Mouse (Mus musculus) 3134 (cell line): Measurements from ENCODE around the gene Zdhhc16.
A peak's percentile ranks its signal among the peaks of the same experiment; 100 is the strongest.

Source experiments
- DNase-seq: peaks from one replicate; pipeline ENCODE4 v3.0.0-alpha.2; 2011; ENCODE audit warnings: low spot score; ENCODE audit not compliant: insufficient read length; ENCODE audit errors: extremely low read depth

Zdhhc16 gene

GRCm38 (mm10) chr19:41933179-41934086, at the start of gene Zdhhc16, which contains the start of gene Exosc1:
Gene Zdhhc16, plus strand, starts transcription at chr19:41933480.
Gene Exosc1, minus strand, starts transcription at chr19:41933423.
- peak; percentile 94 for DNase-seq

GRCm38 (mm10) chr19:41883882-41884281, 49.4 kb upstream of the Zdhhc16 start:
- DNase-seq: no peak

DNA sequence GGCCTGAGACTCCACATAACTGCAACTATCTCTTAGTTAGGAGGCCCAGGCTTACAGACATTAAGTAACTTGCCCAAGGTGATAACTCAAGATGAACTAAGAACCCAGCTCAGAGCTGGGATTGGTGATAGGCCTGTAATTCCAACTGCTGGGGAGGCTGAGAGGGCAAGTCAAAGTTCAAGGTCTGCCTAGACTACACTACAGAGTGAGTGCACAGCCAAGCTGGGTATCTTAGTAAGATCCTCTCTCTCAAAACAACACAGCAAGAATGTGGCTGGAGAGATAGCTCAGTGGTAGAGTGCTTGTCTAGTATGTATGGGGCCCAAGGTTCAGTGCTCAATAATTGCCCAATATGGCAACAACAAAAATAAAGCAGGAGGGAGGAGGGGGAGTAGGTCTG, 45.1 kb upstream of the Zdhhc16 start:
- DNase-seq: no peak

- no peak for DNase-seq
Observed at GRCm38 (mm10) chr19:41894959-41895358, 38.3 kb upstream of the Zdhhc16 start.

DNA sequence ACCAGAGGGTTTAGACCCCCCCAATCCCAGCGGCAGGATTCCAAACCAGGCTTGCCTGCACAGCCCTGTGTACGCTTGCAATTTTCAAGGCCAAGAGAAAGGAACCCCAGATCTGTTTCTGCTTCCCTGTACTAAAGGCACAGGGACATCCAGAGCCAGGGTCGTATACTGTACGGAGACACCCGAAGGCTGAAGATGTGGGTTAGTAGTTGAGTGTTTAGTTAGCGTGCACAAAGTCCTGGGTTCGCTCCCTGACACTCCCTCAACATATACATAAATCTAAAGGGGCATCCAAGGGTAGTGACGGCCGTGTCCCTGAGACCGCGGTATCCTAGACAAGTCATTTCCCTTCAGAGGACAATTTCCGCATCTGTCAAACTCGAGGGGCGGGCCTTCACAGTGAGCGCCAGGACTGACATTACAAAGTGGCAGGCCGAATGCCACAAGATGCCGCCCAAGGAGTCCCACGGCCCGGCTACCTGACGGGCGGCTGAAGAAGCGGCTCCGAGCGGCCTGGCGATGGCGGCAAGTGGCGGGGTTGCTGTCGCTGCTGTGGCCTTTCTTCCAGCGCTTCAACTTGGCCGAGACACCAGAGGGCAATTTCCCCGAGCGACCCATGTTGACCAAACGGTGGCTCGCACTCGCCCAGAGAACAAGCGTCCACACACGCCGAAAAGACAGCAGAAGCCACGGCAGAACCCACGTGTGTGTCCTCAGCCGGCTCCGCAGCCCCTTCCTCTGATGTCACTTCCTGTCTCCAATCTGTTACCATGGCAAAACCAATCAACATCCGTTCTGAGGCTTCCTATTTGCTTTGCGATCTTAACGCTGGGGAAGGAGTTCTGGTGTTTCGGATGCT, 37.6 kb upstream of the Zdhhc16 start, which contains the start of gene Rrp12:
Gene Rrp12, minus strand, starts transcription at position 714 of the 859 bp plus-strand sequence.
- peak; percentile 81 for DNase-seq

GRCm38 (mm10) chr19:41896319-41896711, 37.0 kb upstream of the Zdhhc16 start:
- no peak for DNase-seq

GRCm38 (mm10) chr19:41898860-41899259, 34.4 kb upstream of the Zdhhc16 start:
- peak; percentile 28 for DNase-seq

- DNase-seq: no peak
Observed at GRCm38 (mm10) chr19:41900495-41901090, 32.7 kb upstream of the Zdhhc16 start.

DNA sequence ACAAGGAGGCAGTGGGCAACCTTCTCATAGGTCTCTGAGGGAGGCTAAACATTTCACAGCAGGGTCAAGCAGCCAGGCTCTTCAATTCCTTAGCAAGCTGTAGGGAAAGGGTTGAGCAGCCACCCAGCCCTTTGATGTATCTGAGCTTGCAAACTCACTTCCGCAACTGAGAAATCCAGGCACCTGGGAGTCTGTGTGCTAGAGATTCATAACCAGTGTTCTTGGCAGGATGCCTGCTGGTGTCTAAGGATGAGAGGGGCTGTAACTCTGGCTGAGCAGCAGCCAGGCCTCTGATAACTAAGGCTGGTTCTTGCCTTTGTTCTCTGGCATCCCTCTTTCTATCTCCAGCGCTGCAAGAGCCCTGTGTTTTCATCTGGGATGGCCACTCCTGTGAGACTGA, 31.6 kb upstream of the Zdhhc16 start:
- no peak for DNase-seq

- DNase-seq: no peak
Observed at GRCm38 (mm10) chr19:41902848-41903593, 30.3 kb upstream of the Zdhhc16 start.

DNA sequence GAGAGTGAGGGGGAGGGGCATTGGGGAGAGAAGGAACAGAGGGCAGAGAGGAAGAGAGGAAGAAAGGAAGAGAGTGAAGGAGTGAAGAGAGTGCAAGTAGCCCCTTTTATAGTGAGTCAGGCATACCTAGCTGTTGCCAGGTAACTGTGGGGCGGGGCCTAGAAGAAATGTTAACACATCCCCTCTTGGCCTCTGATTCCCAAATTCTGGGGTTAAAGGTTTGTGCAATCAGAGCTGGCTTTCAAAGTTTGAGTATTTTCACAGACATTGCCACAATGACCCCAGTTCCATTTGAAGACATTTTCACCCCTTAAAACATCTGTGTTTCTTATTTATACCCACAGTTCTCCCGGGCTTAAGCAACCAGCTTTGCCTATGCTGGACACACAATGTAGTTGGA, 28.0 kb upstream of the Zdhhc16 start:
- no peak for DNase-seq

DNA sequence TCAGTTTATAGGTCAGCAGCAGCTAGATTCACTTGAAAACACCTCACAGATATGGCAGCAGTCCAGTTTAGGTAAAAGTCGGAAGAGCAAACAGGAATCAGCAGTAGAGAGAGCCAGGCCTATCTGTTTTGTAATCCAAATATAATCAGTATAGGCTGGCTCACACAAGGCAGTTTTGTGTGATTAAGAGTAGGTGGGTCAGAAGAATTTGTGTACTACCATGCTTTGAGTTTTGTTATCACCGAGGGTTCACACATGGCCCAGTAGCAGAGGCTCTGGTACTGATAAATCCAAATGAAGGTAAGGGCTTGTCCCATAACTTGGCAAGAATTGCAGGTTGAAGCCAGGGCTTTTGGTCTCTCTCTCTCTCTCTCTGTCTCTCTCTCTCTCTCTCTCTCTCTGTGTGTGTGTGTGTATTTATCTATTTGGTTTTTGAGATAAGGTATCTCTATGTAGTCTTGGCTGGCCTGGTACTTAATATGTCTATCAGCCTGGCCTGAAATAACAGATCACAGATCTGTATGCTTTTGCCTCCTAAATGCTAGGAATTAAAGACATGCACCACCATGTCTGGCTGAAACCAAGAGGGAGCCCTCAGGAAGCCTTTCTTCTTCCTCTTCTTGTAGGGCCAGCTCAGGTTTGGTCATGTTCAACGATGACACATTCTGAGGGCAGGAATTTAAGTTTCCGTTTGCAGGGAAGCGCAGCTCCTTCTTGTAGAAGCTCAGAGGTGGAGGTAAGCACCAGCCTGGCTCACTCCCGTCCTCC, 26.8 kb upstream of the Zdhhc16 start:
- DNase-seq: no peak

DNA sequence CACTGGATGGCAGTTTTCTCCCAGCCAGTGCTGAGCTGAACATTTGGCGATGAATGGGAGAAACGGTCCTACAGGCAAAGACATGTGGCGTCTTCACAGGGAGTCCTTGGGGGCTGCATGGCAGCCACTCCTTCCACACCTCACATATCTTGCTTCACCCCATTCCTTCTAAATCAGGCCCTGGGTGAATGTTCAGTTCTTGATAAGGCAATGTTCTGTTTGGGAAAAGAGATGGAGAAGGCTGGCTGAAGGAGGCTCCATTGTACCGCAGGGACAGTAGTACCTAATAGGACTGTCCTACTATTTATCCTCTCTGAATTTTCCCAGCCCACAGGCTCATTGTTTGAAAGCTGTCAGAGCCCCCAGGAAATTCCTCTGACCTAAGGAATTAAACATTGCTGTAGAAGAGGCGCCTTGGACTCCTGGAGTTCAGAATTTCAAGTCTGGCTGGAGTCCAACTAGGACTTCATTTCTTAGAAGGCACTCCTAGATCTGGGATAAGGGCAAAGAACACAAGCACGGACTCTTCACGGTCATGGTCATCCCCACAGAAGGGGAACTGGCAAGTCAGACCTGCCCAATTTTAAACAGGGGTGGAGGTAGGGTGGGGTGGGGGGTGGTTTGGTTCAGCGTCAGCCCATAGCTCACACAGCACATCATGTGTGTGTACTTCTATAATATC, 26.1 kb upstream of the Zdhhc16 start:
- no peak for DNase-seq

GRCm38 (mm10) chr19:41908736-41909135, 24.5 kb upstream of the Zdhhc16 start:
- no peak for DNase-seq

GRCm38 (mm10) chr19:41910396-41910795, 22.9 kb upstream of the Zdhhc16 start:
- DNase-seq: no peak

GRCm38 (mm10) chr19:41911178-41912073, 21.9 kb upstream of the Zdhhc16 start, which contains the start of gene Pgam1:
Gene Pgam1, plus strand, starts transcription at chr19:41911923.
- peak; percentile 100 for DNase-seq

DNA sequence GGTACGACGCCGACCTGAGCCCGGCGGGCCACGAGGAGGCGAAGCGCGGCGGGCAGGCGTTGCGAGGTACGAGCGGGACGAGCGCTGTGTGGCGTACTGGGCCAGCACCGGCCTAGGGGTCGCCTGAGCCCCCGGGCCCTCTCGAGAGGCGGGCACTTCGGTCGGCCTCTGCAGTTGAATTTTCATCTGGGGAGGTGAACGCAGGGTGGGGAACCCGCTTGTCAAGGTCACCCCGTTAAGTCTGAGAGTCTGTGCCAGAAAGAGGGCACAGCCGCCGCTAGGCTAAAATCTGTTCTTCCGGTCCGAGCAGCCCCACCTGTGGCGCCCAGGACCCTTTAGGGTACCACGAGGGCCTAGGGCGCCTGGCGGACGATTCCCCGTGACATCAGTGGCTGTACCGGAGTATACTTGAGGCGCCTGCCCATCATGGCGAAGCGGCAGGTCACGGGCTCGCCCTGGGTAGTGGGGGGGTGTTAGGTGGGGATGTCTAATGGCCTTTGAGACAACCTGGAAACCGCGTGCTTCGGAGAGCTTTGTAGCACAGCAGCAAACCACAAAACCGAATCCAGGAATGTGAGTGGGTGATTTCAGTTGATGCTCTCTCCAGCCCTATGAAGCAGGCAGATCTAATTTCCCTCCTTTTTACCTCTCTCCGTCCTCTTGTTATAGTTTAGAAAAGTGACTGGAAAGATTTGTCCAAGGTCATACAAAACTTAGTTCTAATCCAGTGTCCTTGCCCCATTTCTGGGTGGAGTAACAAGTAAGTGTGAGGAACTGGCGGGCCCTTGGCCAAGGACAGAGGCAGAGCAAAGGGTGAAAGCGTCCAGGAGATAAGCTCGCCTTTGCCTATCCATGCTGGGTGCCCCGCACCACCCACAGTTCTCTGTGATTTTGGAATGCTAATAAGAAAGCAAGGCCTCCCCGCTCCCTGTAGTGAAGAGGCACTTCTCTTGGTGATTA, 20.9 kb upstream of the Zdhhc16 start:
- peak; percentile 70 for DNase-seq
